Mouse (Mus musculus) E14TG2a.4 (cell line): ENCODE results near the gene Mrpl24.

Source experiments
- CTCF ChIP-seq: conservative IDR thresholded peaks from 2 replicates; pipeline ENCODE4 v1.5.1; 2014; ENCODE audit warnings: low read length
- NANOG ChIP-seq: IDR thresholded peaks from 2 replicates; pipeline ENCODE4 v1.6.1; 2014; ENCODE audit warnings: borderline replicate concordance, low read length, mixed read lengths

DNA sequence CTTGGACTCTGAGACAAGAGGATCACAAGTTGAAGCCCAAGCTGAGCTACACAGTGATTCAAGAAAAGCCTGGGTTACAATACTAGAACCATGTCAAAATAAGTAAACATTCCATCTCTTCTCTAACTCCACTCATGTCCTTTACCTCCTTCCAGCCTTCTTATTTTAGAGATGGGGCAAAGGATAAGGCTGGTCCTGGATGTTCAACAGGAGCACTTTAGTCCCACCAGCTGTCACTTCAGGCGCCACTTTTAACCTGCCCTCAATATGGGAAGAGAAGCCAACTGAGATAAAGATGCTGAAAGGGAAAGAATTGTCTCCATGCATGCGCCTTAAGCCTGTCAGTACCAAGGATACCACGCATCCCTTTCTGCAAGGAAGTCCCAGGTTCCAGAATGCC, 35.0 kb upstream of the Mrpl24 start:
- TF ChIP-seq CTCF = no peak
- TF ChIP-seq NANOG = no peak
